Mouse (Mus musculus) erythroblast, embryonic 14.5 days (primary cell): ENCODE measurements around the gene Adgrf1.

ENCODE experiments used
- GATA1 ChIP-seq: IDR thresholded peaks from 2 replicates; pipeline ENCODE4 v1.6.1; 2012; ENCODE audit warnings: low read length, inconsistent platforms, mixed read lengths
- TAL1 ChIP-seq: IDR thresholded peaks from 3 replicates; pipeline ENCODE4 v1.6.1; 2012; ENCODE audit warnings: low read length, inconsistent platforms, mixed read lengths

DNA sequence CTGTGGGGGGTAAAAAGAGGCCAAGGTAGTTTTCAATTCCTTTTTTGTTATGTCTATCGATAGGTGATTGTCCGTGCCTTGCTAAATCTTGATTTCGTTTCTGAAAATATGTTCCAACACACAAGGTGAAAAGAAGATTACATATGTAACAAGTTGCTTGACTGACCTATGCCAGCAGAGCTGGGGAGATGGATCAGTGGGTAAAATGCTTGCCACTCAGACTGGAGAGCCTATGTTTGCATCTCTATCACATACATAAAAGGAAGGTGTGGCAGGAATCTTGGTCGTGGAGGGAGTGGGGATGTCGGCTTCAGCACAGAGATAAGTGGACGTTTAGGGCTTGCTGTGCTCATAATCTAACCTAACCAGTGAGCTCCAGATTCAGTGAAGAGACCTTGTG, 93.8 kb downstream of the Adgrf1 start:
- TF ChIP-seq TAL1 (no peak), GATA1 (no peak)
